Mouse (Mus musculus) limb, embryonic 10.5 days (tissue): ENCODE results near the gene Nrxn1. TPM values are rescaled to one million over a fixed set of nuclear protein-coding genes. Genes with fewer than 3 reads are reported as not detected.
"Not testable (repeated sequence)": the region's sequence is repeated elsewhere in the genome, so short reads cannot be mapped to it uniquely, and the experiment has no call there.

ENCODE experiments used
- DNase-seq: peaks from one replicate; pipeline ENCODE4 v3.0.0-alpha.2; 2017; ENCODE audit warnings: low spot score
- H3K27ac ChIP-seq: fragments of 300-500 bp; sonication (generic); 2 replicates; pipeline ENCODE4 v1.5.1; 2016; ENCODE audit warnings: mild to moderate bottlenecking
- H3K27me3 ChIP-seq: fragments of 300-500 bp; sonication (generic); 2 replicates; pipeline ENCODE4 v1.6.1; 2016; ENCODE audit warnings: low read depth, mild to moderate bottlenecking; ENCODE audit not compliant: poor library complexity, severe bottlenecking
- H3K36me3 ChIP-seq: fragments of 300-500 bp; sonication (generic); 2 replicates; pipeline ENCODE4 v1.6.1; 2016; ENCODE audit warnings: mild to moderate bottlenecking, moderate library complexity
- H3K4me1 ChIP-seq: fragments of 300-500 bp; sonication (generic); 2 replicates; pipeline ENCODE4 v1.6.1; 2016
- H3K4me3 ChIP-seq: fragments of 300-500 bp; sonication (generic); 2 replicates; pipeline ENCODE4 v1.5.1; 2016; ENCODE audit warnings: mild to moderate bottlenecking, moderate library complexity
- H3K9me3 ChIP-seq: fragments of 300-500 bp; sonication (generic); replicated peaks from 2 replicates; pipeline ENCODE4 v1.6.1; 2016; ENCODE audit warnings: mild to moderate bottlenecking
- WGBS: fragments of 180-500 bp; shearing (Covaris S2); methylation state at CpG from one replicate; pipeline ENCODE4 v1.1.7; 2016; 5-methylcytosine and 5-hydroxymethylcytosine counted together
- polyA plus RNA-seq: library from polyadenylated mRNA; unstranded; fragments of >200 nt; fragmentation: Nextera tagmentation; extraction: Ambion mirVana; gene quantifications from 2 replicates; pipeline ENCODE4 v1.2.1, GENCODE M21; 2016

Nrxn1 gene
- polyA plus RNA-seq, 1 experiment from 2014 or later, result 1.8 TPM

DNA sequence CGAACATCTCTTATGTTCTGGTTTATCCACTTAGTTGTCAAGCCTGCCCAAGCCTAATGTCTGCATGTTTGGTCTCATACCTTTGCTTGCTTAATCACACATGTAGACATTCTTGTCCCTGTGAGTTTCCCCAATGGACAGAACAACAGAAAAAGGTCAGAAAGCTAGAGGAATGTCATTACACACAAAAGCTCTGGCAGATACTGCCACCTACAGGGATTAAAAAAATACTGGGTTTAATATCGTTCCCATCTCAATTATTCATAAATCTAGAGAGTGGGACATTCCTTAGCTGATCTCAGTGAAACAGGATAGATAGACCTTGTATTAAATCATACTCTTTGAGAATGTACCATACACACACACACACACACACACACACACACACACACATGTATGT lies 823.7 kb downstream of the Nrxn1 start:
- no peak for DNase-seq
- no peaks in the 10 kb centered on the region for H3K9me3 ChIP-seq
- H3K36me3 ChIP-seq, result no peaks in the 10 kb centered on the region
- H3K4me1 ChIP-seq, result no peaks in the 10 kb centered on the region
- no peak overlapping the region for H3K4me3 ChIP-seq
- WGBS, result 89% methylated on average over 2 of the region's 2 CpGs
- H3K27me3 ChIP-seq, result no peaks in the 10 kb centered on the region
- no peak overlapping the region for H3K27ac ChIP-seq

DNA sequence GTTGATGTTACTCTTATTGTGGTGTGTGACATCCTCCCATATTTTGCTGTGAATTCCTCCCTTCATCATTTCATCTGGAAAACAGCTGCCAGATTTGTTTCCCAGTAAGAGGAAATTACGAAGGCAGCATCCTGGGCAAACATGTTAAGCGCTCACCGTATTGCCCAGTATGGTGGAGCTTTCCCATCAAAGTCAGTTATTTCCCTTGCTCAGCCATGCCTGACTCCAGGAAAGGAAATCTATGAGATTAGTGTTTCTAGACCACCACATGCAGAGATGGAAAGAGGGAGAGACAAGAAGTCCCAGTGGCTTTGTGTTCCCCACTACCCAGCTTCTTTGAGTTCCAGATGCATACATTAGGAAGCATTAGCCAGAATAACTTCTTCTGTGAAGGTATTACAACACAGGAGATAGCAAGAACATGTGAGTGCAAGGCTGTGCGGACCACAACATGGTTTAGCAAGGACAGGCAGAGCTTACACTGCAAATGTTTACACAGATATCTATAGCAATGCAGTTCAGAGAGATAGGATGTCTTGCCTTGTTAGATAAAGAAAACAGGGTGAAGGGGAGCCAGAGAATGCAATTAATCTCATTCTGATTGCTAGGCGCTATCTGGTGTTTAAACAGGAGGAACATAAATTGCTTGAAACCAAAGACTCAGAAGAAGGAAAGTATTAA lies 839.3 kb downstream of the Nrxn1 start:
- no peak overlapping the region for H3K27ac ChIP-seq
- no peaks in the 10 kb centered on the region for H3K9me3 ChIP-seq
- no peak for DNase-seq
- 0 out of 2 replicates have a peak, but pooled peaks cover 5% of the 10 kb centered on the region for H3K4me1 ChIP-seq
- H3K36me3 ChIP-seq, result no peaks in the 10 kb centered on the region
- WGBS, result 74% methylated on average over 5 of the region's 5 CpGs
- H3K4me3 ChIP-seq, result no peak overlapping the region
- no peaks in the 10 kb centered on the region for H3K27me3 ChIP-seq

DNA sequence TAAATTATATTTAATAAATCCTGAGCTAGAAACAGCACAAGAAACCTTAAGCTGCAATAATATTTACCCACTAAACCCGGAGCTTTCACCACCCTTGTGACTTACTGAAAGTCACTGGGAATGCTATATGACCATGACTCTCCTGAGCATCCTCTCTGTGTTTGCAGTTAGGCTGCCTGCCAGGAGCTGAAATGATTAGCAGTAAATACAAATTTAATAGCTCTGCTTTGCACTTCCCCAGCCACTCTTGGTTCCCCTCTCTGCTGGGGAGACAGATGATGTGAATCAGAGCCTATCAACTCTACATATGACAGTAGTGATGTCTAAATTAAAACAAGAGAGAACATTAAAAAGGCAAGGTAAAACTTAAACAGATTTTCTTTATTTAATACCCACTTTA lies 840.7 kb downstream of the Nrxn1 start:
- Histone ChIP-seq H3K9me3 (no peaks in the 10 kb centered on the region), H3K4me1 (0 out of 2 replicates have a peak, but pooled peaks cover 5% of the 10 kb centered on the region), H3K36me3 (no peaks in the 10 kb centered on the region), H3K27me3 (no peaks in the 10 kb centered on the region), H3K27ac (no peak overlapping the region), H3K4me3 (no peak overlapping the region)
- 94% methylated on average over 1 of the region's 1 CpGs for WGBS
- no peak for DNase-seq

DNA sequence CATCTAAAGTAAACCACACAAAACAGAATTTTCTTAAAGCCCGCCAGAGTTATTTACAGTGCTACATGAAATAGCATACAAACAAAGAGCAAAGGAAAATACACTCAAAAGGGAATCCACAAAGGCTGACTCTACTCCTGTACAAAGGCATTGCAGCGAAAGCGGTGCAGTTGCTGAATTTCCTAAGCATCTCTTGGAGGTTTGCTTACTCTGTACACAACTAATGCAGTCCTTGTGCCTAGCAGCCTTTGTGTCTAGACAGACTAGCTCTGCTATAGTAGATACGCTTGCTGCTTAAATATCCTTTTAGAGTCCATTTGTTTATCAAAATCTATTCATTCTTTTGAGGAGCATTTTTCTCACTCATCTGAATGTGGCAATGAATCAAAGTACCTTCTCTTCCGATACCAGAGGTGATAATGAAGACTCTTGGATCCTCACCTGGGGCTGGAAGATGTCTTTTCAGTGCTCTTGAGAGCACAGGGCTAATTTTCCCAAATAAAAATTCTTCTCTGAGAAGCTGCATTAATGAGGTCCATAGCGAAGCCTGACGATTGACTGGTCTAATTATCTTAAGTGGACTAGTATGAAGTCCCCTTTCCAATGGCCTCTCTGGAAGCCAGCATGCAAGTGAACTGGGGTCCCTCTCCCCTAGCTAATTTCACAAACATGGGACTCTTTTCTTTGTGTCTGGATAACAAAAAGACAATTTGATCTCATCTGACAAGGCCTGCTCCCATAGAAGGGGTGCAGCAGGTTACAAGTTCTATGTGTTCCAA lies 845.6 kb downstream of the Nrxn1 start:
- 91% methylated on average over 7 of the region's 7 CpGs for WGBS
- H3K4me3 ChIP-seq, result no peak overlapping the region
- no peaks in the 10 kb centered on the region for H3K36me3 ChIP-seq
- H3K9me3 ChIP-seq, result no peaks in the 10 kb centered on the region
- DNase-seq, result no peak
- 0 out of 2 replicates have a peak, but pooled peaks cover 4% of the 10 kb centered on the region for H3K4me1 ChIP-seq
- no peaks in the 10 kb centered on the region for H3K27me3 ChIP-seq
- H3K27ac ChIP-seq, result no peak overlapping the region

DNA sequence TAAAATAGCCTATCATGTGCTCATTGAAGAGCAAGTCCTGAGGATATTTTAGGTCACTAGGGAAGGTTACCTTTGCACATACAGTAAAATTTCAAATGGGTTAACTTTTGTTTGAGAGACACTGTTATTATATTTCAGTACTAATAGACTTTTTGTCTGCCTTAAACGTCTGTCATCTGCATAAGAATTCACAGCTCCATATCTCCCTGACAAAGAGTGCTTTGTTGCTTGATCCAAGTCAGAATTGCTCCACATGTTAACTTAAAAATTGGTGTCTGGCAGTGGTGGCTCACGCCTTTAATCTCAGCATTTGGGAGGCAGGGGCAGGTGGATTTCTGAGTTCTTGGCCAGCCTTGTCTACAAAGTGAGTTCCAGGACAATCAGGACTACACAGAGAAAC lies 848.5 kb downstream of the Nrxn1 start:
- H3K4me1 ChIP-seq, result no peaks in the 10 kb centered on the region
- no peak for DNase-seq
- no peak overlapping the region for H3K4me3 ChIP-seq
- H3K27ac ChIP-seq, result no peak overlapping the region
- H3K36me3 ChIP-seq, result no peaks in the 10 kb centered on the region
- no peaks in the 10 kb centered on the region for H3K9me3 ChIP-seq
- 82% methylated on average over 2 of the region's 2 CpGs for WGBS
- H3K27me3 ChIP-seq, result no peaks in the 10 kb centered on the region

DNA sequence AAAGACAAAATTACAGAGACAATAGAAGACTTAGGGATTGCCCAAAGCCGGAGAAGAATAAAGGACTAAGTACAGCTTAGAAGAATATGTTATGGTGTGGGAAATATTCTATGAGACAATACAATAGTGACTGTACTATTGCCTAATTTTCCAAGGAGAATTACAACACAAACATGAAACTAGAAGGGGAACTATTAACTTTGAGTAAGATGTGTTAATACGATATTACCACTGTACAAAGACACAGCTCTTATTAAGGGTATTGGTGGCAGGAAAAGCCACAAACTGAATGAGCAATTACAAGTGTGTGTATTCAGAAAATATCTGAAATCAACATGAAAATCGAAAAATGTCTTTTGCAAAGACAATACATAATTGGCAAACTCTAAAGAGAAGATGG lies 853.9 kb downstream of the Nrxn1 start:
- Histone ChIP-seq H3K36me3 (no peaks in the 10 kb centered on the region), H3K4me3 (no peak overlapping the region), H3K9me3 (no peaks in the 10 kb centered on the region), H3K27ac (no peak overlapping the region), H3K27me3 (no peaks in the 10 kb centered on the region), H3K4me1 (no peaks in the 10 kb centered on the region)
- no peak for DNase-seq
- WGBS, result 90% methylated on average over 3 of the region's 3 CpGs

DNA sequence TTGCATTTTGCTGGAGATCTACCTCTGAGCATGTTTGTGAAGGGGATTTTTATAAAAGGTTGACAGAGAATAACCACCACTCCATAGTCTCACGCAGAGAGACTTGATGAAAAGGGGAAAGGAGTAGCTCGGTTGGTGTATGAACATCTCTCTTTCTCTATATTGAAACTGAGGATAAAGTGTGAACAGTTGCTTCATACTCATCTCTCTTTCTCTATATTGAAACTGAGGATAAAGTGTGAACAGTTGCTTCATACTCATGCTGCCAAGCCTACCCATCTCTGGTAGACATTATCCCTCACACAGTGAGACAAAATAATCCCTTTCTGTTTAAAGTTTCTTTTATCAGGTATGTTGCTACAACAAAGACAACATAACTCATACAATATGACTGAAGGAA lies 854.4 kb downstream of the Nrxn1 start:
- Histone ChIP-seq H3K4me3 (no peak overlapping the region), H3K27ac (no peak overlapping the region), H3K27me3 (no peaks in the 10 kb centered on the region), H3K4me1 (no peaks in the 10 kb centered on the region), H3K36me3 (no peaks in the 10 kb centered on the region), H3K9me3 (no peaks in the 10 kb centered on the region)
- 90% methylated on average over 2 of the region's 2 CpGs for WGBS
- DNase-seq, result no peak

DNA sequence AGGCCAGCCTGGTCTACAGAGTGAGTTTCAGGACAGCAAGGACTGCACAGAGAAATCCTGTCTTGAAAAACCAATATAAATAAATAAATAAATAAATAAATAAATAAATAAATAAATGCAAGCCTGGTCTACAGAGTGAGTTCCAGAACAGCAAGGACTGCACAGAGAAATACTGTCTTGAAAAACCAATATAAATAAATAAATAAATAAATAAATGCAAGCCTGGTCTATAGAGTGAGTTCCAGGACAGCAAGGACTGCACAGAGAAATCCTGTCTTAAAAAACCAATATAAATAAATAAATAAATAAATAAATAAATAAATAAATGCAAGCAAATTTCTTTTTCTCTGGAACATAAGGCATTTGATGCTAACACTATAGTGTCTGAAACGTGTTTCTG lies 857.2 kb downstream of the Nrxn1 start:
- not testable (repeated sequence) for H3K27me3 ChIP-seq, H3K4me1 ChIP-seq, H3K9me3 ChIP-seq, H3K27ac ChIP-seq, DNase-seq, H3K4me3 ChIP-seq, H3K36me3 ChIP-seq
- WGBS, result 81% methylated on average over 1 of the region's 1 CpGs

DNA sequence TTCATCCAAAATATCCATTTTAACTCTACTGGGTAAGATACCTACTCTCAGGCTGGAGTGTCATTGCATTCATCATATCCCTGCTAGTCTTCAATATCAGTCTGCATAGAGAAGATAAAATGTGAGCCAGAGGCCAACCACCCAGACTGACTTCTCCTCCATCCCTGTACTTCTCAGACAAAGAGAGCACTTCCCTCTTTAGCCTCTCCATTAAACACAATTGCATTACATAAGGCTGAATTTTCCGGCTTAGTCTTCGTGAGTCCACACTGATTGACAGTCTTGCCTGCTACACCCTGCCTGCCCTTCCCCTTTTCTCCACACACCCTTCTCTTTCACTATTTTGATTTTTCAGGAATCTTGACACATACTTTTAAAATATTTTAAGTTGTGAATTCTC lies 858.1 kb downstream of the Nrxn1 start:
- 93% methylated on average over 2 of the region's 2 CpGs for WGBS
- Histone ChIP-seq H3K9me3 (no peaks in the 10 kb centered on the region), H3K27ac (no peak overlapping the region), H3K36me3 (no peaks in the 10 kb centered on the region), H3K4me3 (no peak overlapping the region), H3K4me1 (no peaks in the 10 kb centered on the region), H3K27me3 (no peaks in the 10 kb centered on the region)
- DNase-seq, result no peak

DNA sequence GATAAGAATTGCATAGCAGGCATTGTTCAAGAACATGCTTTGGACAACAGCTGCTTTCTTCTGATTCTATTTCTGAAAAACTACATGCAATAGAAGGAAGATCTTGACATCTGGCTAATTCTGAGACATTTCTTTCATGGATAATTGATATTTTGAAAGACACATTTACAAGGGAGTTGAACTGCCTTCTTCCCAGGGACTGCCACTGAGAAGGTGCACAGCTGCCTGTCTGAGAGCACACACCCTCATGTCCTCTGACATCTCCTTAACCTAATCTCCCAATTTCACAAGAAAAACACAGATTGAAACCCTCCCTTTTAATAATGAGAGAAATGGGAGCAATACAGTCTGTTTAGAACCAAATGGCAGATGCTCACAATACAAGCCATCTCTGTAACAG lies 884.3 kb downstream of the Nrxn1 start:
- DNase-seq, result no peak
- no peaks in the 10 kb centered on the region for H3K4me1 ChIP-seq
- H3K27ac ChIP-seq, result no peak overlapping the region
- H3K4me3 ChIP-seq, result no peak overlapping the region
- H3K9me3 ChIP-seq, result no peaks in the 10 kb centered on the region
- H3K27me3 ChIP-seq, result no peaks in the 10 kb centered on the region
- no peaks in the 10 kb centered on the region for H3K36me3 ChIP-seq

DNA sequence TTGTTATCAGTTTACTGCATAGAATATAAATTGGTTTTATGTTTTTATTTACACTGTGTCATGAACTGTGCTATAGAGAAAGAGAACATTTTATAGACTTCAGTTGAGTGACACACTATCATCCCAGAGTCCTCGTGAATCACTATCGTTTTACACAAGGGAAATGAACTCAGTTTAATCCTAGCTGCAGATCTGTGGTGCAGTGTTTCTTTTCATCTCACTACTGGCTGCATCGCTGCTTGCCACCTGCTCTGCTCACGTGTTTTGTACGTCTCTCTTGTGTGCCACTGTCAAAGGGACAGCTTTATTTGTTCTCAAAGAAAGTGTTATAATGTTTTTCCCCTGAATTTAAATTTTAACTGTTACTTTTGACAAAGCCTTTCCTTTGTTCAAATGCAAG lies 885.3 kb downstream of the Nrxn1 start:
- no peak overlapping the region for H3K4me3 ChIP-seq
- no peak for DNase-seq
- no peaks in the 10 kb centered on the region for H3K9me3 ChIP-seq
- no peaks in the 10 kb centered on the region for H3K36me3 ChIP-seq
- no peak overlapping the region for H3K27ac ChIP-seq
- no peaks in the 10 kb centered on the region for H3K27me3 ChIP-seq
- 82% methylated on average over 5 of the region's 5 CpGs for WGBS
- H3K4me1 ChIP-seq, result no peaks in the 10 kb centered on the region

DNA sequence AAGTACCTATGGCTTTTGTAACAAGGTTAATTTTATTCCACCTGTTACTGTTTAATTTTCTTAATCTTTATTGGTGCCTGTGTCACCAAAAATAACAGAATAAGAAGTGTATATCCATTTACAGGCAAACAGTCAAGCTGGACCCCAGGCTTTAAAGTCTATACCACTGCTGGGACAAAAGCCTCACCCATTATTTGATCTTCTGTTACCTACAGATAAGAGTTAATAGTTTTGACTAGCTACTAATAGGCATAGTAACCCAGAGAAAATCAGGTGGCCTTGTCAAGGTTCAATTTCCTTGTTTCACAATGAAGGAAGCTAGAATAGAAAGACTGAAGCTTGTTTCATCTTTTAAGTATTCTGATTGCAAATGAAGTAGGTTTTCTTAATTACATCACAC lies 888.9 kb downstream of the Nrxn1 start:
- Histone ChIP-seq H3K36me3 (no peaks in the 10 kb centered on the region), H3K27ac (no peak overlapping the region), H3K4me1 (no peaks in the 10 kb centered on the region), H3K4me3 (no peak overlapping the region), H3K27me3 (no peaks in the 10 kb centered on the region), H3K9me3 (no peaks in the 10 kb centered on the region)
- DNase-seq, result no peak

DNA sequence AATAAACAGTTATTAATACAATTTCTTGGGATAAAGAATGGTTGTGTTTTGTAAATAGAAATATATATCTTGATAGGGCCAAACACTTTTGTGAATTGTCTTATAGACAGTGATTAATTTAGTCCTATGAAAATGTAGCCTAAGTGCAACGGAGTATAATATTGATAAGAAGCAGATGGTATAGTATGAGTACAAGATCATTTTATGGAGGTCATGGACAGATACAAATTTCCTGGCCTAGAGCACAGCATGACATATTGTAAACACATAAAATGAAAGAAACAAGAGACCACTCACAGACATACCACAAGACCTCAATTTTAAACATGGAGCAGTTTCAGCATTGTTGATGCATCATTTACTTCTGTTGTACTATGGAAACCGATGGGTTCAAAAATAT lies 890.1 kb downstream of the Nrxn1 start:
- Histone ChIP-seq H3K27ac (no peak overlapping the region), H3K4me1 (no peaks in the 10 kb centered on the region), H3K27me3 (no peaks in the 10 kb centered on the region), H3K9me3 (no peaks in the 10 kb centered on the region), H3K4me3 (no peak overlapping the region), H3K36me3 (no peaks in the 10 kb centered on the region)
- no peak for DNase-seq
- 80% methylated on average over 2 of the region's 2 CpGs for WGBS

DNA sequence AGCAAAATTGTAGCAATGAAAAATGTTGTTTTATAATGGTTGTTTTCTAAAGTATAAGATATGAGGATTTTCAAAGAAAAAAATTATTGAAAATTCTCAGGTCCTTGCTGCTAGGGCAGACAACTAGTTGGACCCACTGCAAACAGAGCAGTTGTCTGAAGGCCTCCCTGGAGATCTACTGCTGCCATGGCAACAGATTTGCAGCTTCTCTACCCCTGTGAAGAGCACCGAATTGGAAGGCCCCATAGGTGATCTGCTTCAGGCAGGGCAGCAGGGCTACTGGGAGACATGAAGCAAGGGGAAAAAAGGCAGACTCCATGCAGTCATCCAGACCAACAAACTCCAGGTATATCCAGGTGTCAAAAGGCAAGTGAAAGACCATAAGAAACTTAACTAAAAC lies 896.1 kb downstream of the Nrxn1 start:
- Histone ChIP-seq H3K36me3 (no peaks in the 10 kb centered on the region), H3K27ac (no peak overlapping the region), H3K4me1 (no peaks in the 10 kb centered on the region), H3K9me3 (no peaks in the 10 kb centered on the region), H3K4me3 (no peak overlapping the region), H3K27me3 (no peaks in the 10 kb centered on the region)
- 21% methylated on average over 1 of the region's 1 CpGs for WGBS
- no peak for DNase-seq
